Mouse (Mus musculus) lung, postnatal 36 days (tissue): ENCODE measurements at regions not wholly inside any gene's neighbourhood (a gene's known extent, or its start where the extent isn't known, plus 50 kb on each side); places are given as distances from the start of the nearest gene placed in this dataset.
A peak's percentile ranks its signal among the peaks of the same experiment; 100 is the strongest.

Source experiments
- DNase-seq: peaks from one replicate; pipeline ENCODE4 v3.0.0; 2022; ENCODE audit warnings: mixed read lengths

DNA sequence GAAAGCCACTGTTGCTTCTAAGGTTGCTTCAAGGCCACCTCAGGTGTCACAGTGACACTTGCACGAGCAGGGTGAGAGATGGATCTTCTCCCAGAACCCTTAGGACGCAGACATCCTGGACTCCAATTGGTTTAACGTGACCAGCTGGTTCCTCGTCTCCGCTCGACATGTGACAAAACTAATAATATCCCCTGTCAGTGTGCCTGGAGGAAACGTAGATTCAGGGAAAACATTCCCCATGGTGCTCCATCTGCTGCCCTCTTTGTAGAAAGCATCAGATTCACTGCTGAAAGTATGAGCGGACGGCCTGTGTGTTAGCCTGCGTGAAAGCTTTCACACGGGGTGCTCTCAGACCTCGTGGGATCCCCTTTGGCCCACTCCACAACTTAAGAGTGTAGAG, 390.0 kb upstream of the Slc35b3 start:
- DNase-seq = no peak

DNA sequence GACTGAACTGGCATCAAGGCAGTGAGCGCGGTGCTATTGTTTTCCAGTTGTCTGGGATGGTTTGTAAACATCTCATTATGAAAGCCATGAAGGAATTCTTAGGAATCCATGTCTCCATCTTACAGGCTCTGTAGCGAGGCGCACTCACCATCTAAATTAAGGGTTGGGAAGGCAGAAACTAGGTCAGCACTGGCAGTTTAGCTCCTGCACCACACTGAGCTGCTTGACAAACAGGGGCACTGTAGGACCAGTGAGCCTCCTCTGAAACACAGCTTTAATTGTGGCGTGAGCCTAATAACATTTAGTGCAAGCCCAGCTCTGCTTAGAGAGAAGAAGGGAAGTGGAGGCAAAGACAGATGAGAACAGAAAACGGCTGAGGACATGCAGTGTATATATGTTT, 387.1 kb upstream of the Slc35b3 start:
- no peak for DNase-seq

DNA sequence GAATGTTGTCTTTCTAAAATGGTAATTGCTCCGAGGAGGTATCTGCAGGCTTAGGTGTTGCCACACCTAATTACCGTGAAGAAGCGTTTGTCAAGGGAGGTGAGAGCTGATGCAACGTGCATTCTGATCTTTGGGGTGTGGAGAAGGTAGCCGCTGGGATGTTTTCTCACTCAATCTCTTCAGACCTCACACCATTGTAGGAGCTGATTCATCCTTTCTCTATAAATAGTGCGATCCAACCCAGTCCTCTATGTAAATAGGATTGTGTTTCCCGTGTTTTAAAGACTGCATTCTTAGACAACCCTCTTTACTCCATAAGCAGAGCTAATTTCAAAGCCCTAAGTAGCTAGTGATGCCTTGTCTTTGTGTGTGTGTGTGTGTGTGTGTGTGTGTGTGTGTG, 374.2 kb upstream of the Slc35b3 start:
- no peak for DNase-seq

DNA sequence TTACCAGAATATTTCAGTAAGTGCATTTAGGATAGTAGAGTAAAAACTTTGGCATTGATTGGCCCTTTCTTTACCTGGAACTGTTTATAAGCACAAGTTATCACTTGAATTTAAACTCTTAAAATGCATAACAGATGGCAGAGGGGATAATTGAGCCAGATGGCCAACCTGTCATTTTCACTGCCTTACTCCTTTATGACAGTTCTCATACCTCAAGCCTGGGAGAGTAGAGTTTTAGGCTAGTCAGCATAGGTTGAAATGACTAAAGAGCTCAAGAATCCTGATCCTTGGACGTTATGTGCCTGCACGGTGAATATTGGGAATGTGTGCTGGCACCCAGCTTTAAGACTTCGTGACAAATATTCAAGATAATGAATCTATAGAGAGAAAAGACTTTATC, 369.1 kb upstream of the Slc35b3 start:
- DNase-seq = no peak

DNA sequence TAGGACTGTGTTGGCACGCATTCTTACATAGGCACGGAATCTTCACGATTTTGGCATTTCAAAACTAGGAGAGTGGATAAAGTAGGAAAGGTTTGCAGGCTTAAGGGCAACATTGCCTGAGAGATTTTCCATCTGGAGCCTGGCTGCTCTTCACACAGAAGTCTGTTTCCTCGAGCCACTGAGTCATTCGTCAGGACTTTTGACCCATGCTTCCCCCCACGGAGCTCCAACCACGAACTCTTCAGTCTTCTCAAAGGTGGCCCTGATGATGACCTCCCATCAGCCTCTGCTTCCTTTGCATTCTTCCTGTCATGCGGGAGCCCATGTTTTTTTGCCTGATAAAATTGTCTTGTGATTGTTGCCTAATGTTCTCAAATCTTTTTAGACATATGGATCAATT, 365.5 kb upstream of the Slc35b3 start:
- no peak for DNase-seq

DNA sequence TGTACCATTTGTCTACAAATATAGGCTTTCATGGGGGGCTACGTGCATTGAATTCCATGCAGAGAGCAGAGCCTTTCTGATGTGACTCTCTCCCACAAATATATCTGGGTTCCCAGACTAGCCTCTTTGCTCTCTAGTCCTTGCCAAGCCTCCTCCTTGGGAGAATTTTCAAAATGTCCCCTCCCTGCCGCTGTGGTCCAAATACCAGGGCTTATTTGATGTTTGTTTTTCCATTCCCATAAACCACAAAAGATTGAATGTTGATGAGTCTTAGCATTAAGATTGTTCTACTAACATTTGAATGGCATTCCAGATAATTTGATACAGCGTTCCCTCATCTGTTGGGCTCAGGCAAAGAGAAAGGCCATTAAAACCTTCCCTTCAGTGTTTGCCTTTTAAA, 360.4 kb upstream of the Slc35b3 start:
- DNase-seq = no peak

DNA sequence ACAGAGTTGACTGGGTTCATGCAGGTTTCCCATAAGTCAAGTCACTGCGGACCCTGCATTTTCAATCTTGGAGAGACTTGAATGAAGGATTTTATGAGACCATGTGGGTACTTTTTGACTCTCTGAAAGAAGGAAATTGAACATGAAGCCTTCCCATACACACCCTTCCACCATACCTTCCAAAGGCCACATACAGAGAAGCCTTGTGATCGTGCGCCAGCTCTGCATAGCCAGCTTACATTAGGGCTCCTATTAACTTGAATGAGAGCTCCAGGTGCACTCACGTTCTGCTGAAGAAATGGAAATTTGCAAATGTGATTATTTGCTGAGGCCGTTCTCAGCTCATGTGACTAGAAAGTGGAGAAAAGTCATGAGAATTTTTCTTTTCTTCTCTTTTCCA, 349.1 kb upstream of the Slc35b3 start:
- DNase-seq = no peak

DNA sequence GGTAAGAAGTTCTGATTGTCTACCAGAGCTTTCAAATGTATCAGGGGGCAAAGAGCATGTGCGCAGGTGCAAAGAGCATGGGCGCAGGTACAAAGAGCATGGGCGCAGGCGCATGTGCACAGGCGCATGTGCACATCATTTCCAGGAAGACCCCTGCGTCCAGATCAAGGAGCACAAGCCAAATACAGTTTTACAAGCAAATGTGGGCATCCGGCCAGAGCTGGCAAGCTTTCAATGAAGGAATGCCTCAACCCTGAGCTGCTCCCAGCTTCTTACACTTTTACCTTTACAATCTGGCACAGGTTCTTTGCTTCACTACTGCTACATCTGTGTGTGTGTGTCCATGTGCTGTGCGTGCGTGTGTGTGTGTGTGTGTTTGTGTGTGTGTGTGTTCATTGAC, 347.2 kb upstream of the Slc35b3 start:
- peak; percentile 1 for DNase-seq

DNA sequence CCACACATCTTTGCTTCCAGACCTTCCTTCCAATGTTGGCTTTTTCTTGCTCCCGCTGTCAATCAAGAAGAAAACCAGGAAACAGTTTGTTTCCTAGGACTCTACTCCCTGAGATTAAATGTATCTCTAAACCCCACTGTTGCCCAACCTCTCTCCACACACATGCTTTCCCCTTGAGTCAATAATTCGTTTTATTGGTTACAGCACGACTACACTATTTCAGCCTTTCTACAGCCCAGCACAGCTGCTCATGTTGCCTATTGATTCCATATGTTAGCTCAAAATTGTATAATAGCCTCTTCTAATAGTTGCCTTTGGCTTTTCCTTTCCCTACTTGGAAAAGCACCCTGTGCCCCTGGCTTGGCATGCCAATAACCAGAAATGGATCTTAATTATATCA, 346.2 kb upstream of the Slc35b3 start:
- DNase-seq = no peak

DNA sequence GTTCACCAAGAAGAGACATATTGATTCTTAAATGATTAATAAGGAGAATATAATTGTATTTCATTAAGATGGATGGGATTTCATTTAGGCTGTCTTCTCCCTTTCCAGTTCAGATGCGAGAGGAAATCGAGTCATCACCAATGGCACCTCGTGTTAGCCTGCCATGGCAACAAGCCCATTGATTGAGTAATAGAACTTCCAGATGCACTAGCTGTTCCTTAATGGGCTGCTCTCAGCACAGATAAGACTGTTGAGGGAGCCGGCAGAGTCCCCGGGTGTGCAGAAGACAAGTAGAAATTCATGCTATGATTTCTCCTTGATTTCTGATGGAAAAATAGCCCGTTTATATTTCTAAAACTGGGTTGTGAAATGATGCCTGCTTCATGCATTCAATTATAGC, 336.5 kb upstream of the Slc35b3 start:
- peak; percentile 13 for DNase-seq

DNA sequence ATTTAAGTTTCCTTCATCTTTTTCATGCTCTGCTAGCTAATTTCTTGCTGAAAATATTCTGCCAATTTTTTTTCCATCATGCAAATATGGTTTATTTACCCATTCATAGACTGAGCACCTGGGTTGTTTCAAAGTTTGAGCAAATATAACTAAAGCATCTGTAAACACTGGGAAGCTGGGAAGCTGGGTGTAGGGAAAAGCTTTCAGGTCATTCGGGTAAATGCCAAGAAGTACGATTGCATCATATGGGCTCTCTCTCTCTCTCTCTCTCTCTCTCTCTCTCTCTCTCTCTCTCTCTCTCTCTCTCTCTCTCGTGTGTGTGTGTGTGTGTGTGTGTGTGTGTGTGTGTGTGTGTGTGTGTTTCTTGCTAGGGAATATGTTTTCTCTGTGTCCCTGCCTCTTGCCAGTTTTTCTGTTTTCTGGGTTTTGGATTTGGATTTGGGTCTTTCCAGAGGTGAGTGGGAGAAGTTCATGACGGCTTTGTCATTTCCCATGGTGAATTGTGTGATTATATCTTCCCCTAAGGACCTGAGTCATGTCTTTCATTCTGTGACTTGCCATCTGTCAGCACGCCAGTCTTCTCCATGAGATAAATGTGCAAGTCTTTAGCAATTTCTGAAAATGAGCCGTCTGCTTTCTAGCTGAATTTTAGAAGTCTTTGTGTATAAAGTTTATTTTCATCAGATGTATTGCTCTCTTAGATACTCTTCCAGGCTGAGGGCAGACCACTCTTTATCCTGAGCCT, 329.7 kb upstream of the Slc35b3 start:
- DNase-seq = peak; percentile 2

DNA sequence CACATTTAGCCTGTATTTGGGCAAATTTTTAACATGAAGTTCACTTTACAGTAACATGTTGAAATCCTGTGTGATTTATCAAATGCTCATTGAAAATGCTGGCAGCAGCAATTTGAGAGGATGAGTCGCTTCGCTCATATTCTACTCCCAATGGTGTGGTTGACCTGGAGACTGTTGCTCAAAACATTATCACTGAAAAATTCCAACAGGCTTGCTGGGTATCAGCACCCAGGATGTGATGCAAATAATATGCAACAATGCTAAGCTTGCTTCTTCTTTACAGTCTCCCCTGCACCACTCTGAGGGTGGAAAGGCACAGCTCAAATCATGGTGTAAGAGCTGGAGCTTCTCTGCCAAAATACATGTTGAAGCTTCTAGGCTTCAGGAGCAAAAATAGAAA, 321.6 kb upstream of the Slc35b3 start:
- DNase-seq = no peak

DNA sequence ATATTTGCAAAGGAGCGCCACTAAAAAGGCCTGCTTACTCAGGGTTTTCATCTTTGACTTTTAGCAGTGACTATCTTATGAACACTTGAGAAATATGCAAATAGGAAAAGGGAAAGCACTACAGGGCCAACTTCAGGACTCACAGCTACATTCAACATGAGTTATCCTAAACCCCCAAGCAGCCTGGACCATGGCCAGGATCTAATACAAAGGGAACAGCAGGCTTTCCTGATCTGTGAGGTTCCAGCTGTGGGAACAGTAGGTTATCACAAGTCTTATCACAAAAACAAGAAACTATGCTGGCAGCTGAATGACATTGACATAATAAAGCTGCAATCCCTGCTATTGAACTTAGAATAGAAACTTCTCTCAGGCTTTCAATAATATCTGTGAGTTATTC, 317.4 kb upstream of the Slc35b3 start:
- peak; percentile 32 for DNase-seq

DNA sequence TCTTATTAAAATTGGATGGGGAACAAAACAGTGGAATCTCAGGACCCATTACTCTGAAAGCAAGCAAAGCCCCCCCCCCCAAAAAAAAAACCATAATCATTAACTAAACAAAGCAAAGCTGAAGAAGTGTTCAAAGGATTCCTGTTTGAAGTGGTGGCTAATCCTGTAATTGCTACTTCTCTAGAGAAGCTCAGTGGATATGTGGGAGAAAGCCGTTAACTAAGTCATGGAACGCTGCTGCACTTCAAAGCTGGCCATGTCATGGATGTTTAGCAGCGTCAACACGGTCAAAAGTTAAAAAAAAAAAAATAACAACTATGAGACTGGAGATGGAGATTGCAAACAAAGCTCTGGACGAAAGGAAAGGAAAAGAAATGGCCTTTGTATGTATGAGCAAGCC, 305.3 kb upstream of the Slc35b3 start:
- DNase-seq = no peak

DNA sequence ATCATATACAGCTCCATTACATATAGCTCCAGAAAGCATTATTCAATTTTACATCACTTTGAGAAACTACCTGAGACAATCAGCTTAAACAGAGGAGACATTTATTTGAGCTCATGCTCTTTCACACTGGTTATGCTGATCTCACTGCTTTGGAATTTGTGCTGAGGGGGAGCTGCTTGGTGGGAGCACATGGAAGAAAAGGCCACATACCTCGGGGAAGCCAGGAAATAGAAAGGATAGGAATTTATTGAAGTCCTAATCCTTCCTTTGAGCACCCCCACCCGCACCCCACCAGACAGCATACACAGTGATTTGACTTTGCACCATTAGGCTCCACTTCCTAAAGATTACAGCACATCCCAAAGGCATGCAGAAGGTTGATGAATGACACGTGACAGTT, 296.0 kb upstream of the Slc35b3 start:
- DNase-seq = no peak

DNA sequence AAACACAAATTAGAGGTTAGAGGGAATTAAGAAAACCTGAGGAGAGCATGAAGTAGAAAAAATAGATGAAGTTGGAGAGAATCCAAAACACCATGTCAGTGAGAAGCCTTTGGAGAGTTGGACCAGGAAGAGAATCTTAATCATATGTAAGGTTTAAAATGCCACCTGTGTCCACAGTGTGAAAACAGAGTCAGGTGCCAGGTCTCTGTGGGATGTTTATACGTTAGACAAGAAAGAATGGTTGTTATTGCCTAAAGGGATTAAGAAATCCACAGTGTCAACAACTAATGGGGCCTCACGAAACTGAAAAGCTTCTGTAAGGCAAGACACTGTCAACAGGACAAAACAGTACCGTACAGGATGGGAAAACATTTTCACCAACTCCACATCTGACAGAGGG, 294.7 kb upstream of the Slc35b3 start:
- no peak for DNase-seq

DNA sequence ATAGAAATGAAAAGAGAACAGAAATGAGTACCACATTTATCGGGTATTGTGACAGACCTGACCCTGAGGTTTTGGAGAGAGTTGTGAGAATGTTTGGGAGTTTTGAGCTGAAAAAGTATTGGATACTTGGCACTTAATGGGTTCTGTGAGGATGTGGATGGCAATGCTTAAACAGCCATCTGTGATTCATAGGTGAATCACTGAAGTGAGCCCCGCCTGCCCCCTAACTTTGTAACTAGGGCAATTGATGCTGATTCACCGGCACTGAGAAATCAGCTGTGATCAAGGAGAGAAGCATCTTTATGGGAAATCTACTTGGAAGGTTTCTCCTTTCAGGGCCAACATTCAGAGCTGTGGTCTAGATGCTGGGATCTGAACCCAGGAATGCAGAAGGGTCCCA, 291.9 kb upstream of the Slc35b3 start:
- no peak for DNase-seq

DNA sequence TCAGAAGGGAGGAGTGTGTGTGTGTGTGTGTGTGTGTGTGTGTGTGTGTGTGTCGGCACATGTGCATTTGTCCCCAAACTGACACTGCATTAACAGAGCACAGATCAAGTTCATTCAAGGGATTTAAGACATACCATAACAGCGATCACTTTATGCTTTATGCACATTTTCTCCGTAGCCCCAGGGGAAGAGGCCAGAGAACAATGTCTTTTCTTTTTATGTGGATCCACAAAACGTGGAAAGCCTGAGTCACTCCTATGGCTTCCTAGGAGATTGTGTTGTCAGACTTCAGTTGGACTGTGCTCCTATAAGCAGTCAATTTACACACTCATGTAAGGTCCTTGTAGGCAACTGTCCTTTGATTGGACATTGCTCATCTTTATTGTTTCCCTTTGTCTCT, 289.4 kb upstream of the Slc35b3 start:
- DNase-seq = no peak

DNA sequence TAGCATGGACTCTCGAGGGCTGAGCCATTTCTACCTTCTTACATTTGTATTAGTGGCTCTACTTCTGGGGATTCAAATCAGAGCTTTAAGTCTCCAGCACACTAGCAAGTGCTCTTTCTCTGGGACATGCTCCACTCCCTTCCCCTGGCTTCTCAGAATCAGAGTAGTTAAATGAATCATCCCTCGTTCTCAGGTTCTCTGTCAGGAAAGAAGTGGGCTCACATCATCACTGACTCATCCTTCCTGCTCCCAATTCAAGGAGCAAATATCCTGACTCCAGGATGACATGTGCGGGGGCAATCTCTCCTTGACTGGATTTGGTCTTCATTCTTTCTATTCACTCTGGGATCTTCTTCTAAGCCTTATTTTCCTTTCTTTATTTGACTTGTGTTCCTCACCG, 266.2 kb upstream of the Slc35b3 start:
- DNase-seq = no peak

DNA sequence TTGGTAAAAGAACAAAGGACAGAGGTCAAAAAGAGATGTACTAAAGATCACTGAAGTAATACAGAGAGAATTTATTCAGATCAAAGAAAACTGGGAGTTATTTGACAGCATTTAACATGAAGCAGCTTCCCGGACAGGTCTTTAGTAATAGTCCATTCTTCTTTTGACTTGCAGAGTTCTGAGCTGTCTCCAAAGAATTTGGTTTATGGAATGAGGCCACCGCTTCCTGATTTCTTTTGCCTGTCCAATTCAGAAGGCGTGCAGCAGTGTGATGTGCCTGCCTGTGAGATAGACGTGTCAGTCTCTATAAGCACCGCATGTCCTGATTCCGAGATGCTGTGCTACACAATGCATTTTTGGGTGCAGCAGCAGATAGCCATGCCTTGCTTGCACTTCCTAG, 265.0 kb upstream of the Slc35b3 start:
- no peak for DNase-seq

DNA sequence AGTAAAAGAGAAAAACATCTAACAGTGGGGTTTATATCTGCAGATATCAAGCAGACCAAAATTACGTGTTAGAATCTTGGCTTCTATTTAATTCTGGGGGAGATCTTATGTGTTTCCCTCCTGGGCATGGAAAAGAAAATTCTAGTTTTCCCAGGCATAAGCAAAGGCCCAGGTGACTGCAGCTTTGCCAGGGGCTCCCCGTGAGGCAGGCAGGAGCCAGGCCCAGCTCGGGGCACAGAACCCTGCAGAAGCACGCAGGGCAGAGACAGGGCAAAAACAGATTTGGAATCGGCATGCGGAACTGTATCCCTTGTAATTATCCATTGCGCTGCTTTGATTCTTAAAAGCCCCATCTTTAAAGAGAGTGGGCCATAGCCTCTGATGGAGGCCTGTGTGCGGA, 250.4 kb upstream of the Slc35b3 start:
- no peak for DNase-seq

DNA sequence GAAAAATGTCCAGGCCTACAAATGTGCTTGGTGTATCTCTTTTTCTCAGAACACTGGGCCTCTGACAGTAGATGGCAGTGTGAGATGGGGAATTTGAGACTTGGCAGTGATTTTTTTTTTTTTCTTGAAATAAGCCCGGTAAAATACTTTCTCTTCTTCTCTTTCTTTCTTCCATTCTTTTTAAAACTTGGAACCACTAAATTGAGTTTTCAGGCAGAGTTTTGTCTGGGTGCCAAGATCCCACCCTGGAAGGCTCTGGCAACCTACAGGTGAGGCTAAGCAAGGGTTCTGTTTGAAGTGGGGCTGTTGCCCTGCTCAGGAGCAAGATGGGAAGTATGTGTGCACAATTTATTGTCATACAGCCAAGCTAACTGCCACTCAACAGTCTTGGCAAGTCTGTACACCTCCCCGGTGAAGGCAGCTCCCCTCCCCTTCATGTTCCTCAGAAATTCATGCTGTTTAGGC, 223.1 kb upstream of the Slc35b3 start:
- peak; percentile 13 for DNase-seq

DNA sequence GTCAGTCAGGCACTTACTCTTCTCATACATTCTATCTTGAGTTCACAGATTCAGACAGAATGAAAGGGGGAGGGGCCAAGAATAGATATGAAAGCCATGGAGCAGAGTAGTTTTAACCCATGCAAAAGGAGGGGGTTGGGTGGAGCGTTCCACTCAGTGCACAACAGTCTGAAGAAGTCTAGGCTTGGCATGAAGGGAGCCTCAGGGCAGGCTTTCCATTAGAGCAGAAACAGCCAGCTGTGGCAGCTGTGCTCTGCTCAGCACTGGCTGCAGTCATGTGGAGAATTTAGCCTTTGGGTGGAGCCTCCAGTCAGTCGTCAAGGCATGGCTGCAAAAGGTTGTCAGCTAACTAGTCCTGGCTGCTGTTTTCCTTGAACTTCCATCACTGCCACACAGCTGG, 201.3 kb upstream of the Slc35b3 start:
- no peak for DNase-seq

DNA sequence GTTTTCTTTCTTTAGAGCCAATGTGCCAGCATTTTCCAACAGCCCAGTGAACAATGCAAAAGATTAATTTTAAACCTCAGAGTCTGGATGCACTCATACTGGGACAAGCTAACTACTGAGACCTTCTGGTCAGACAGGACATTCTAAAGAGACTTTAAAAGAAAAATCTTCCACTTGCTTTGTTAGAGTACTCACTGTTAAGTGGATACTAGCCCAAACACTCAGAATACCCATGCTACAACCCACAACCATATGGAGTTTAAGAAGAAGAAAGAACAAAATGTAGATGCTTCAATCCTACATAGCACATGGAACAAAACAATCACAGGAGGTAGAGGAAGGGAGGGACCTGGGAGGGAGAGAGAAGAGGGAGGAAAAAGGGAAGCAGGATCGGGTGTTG, 167.3 kb upstream of the Slc35b3 start:
- no peak for DNase-seq

DNA sequence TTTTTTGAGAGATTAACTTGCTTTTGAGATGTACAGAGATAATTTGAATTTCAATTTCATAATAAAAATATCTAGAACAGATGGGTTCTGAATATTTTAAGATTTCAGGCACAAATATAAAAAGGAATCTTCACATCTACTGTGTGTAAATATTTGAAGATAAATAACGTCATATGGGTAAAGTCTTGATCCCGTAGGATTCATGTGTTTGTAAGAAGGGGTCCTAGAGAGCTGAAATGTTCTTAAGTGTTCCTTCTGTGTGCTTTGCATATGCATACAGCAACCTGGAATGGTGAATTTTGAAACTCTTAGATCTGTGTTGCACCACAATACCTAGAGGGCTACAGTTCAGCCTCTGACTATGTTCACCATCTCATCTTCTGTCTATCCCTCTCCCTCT, 131.4 kb upstream of the Slc35b3 start:
- DNase-seq = no peak

DNA sequence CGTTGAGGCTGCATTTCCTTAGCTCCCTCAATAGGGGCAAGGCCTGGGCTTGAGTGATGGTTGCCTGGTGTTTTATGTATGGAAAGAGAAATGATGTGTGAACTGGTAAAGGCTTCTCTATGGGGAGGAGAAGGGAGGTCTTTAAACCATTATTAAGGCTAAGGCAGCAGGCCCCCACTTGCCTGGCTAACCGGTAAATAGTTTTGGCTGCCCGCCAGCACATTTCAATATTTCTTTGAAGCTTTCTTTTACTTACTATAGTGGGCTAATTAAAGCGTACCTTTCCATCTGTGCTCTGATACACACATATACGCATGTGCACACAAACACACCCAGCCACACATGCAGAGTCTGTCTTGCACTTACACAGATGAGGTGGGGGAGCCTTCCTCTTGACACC, 123.9 kb upstream of the Slc35b3 start:
- no peak for DNase-seq
